Mouse (Mus musculus) midbrain, embryonic 10.5 days (tissue): Measurements from ENCODE around the gene Arid1b. TPM values are rescaled to one million over a fixed set of nuclear protein-coding genes. Genes with fewer than 3 reads are reported as not detected.
"Not testable (repeated sequence)": the region's sequence is repeated elsewhere in the genome, so short reads cannot be mapped to it uniquely, and the experiment has no call there.

ENCODE experiments used
- DNase-seq: peaks from one replicate; pipeline ENCODE4 v3.0.0-alpha.2; 2017; ENCODE audit warnings: low spot score
- H3K27ac ChIP-seq: fragments of 300-500 bp; sonication (generic); replicated peaks from 2 replicates; pipeline ENCODE4 v1.5.1; 2016; ENCODE audit warnings: mild to moderate bottlenecking
- H3K27me3 ChIP-seq: fragments of 300-500 bp; sonication (generic); 2 replicates; pipeline ENCODE4 v1.6.1; 2016; ENCODE audit warnings: low read depth, mild to moderate bottlenecking; ENCODE audit not compliant: poor library complexity, severe bottlenecking
- H3K36me3 ChIP-seq: fragments of 300-500 bp; sonication (generic); 2 replicates; pipeline ENCODE4 v1.6.1; 2016; ENCODE audit warnings: mild to moderate bottlenecking, moderate library complexity
- H3K4me1 ChIP-seq: fragments of 300-500 bp; sonication (generic); 2 replicates; pipeline ENCODE4 v1.6.1; 2016
- H3K4me3 ChIP-seq: fragments of 300-500 bp; sonication (generic); 2 replicates; pipeline ENCODE4 v1.5.1; 2016; ENCODE audit warnings: mild to moderate bottlenecking, moderate library complexity
- H3K9me3 ChIP-seq: fragments of 300-500 bp; sonication (generic); replicated peaks from 2 replicates; pipeline ENCODE4 v1.6.1; 2016; ENCODE audit warnings: mild to moderate bottlenecking
- WGBS: fragments of 180-500 bp; shearing (Covaris S2); methylation state at CpG from one replicate; pipeline ENCODE4 v1.1.7; 2016; 5-methylcytosine and 5-hydroxymethylcytosine counted together
- polyA plus RNA-seq: library from polyadenylated mRNA; unstranded; fragments of >200 nt; fragmentation: Nextera tagmentation; extraction: Ambion mirVana; gene quantifications from 2 replicates; pipeline ENCODE4 v1.2.1, GENCODE M21; 2016

Gene Arid1b
- polyA plus RNA-seq, 1 experiment from 2014 or later: 8.9 TPM

DNA sequence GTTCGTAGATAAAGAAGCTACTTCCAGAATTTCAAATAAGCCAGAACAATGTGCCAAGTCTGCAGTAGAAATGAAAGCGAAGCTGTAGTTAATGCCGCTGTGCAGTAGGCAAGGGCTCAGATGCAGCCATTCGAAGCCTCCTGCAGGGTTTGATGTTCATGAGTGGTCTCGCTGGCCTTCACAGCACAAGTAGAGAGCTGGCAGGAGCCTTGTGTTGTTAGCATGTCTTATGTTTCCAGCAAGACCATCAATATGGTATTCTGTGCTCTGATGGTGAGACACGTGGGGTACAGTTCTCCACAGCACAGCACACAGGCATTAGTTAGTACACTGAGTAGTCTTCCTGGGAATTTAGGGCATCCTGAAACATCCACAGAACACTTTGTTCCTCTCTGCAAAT is 111.6 kb downstream of the Arid1b start:
- Histone ChIP-seq H3K4me1 (peaks cover 63% of the 10 kb centered on the region), H3K4me3 (no peak overlapping the region), H3K36me3 (peaks cover 6% of the 10 kb centered on the region; the same call in 1 of the 2 replicates), H3K27me3 (no peaks in the 10 kb centered on the region), H3K9me3 (no peaks in the 10 kb centered on the region), H3K27ac (peak overlapping the region; percentile 42; the same call in 1 of the 2 replicates)
- DNase-seq: no peak
- WGBS: 68% methylated on average over 6 of the region's 6 CpGs

DNA sequence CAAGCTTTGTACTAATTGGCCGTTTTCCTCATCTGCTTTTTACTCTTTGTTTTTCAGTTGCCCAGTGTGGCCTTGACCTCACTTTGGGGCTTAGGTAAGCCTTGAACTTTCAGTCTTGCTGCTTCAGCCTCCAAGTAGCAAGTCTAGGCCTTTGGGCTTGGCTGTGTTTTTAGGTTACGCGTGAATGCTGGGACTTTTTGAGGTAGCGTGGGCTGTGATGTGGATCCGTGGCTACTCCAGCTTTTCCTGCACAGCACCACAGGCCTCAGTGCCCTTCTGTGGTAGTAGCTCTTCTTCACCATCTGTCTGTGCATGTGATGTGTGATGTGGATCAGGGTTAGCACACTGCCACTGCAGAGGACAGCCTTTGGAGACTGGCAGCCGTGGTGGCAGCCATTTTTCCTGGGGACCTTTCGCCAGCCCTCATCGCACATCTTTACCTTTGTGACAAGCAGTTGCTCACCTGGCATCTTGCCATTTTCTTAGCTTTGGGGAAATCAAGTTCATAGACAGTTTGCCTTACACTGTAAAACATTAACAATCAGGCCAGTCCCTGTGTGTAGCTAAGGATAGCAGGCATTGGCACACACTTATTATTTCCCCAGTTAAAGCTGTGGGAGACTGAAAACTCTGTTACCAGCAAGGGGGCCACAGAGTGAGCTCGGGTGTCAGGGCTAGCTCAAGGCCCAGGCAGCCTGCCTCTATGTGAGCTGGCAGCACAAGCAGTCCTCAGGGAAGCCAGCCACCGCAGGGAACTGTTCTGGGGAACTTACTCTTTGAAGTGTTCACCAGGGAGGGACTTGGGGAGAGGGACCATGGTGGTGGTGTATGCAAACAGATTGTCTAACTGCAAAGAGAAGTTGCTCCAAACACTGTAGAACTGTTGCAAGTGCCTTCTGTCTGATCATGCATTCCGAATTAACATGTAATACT is 112.4 kb downstream of the Arid1b start:
- H3K9me3 ChIP-seq: no peaks in the 10 kb centered on the region
- H3K27ac ChIP-seq: peak overlapping the region; percentile 42; the same call in 1 of the 2 replicates
- no peak overlapping the region for H3K4me3 ChIP-seq
- H3K27me3 ChIP-seq: no peaks in the 10 kb centered on the region
- no peak for DNase-seq
- peaks cover 8% of the 10 kb centered on the region for H3K36me3 ChIP-seq
- 80% methylated on average over 11 of the region's 11 CpGs for WGBS
- H3K4me1 ChIP-seq: peaks cover 55% of the 10 kb centered on the region

DNA sequence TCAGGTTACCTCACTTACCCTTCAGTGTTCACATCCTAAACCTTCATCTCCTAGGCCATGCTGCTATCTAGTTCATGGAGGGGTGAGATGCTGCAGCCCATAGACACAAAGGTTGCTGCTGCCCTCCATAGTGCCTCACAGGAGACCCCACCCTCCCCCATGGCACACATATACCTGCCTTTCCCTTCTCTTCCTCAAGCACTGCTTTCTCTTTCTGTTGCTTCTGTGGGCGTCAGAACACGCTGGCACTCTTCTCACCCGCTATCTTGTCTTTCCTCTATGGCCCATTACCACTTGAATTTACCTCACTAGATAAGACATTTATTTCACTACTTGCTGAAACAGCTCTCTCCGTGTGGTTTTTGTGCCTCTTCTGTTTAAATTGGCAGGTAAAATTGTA is 113.4 kb downstream of the Arid1b start:
- 93% methylated on average over 4 of the region's 4 CpGs for WGBS
- peaks cover 47% of the 10 kb centered on the region for H3K4me1 ChIP-seq
- H3K9me3 ChIP-seq: no peaks in the 10 kb centered on the region
- H3K4me3 ChIP-seq: no peak overlapping the region
- no peak for DNase-seq
- H3K27ac ChIP-seq: no peak overlapping the region
- peaks cover 12% of the 10 kb centered on the region for H3K36me3 ChIP-seq
- no peaks in the 10 kb centered on the region for H3K27me3 ChIP-seq

DNA sequence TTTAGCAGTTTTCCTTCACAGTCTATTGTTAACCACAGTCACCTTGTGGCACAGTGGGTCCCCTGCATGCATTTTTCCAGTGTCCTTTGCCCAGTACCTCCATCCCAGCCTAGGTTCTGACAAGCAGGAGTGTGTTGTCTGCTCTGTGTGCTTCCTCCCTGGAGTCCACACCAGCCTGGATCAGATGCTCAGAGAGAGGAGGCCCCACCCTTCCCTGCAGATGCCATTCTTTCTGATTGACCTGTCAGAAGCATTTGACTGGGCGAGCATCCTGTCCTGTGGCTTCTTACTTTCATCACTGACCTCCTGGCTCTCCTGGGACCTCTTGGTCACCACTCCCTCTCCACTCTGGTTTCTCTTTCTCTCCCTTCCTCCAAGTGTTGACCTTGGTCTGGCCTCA is 113.9 kb downstream of the Arid1b start:
- Histone ChIP-seq H3K4me3 (no peak overlapping the region), H3K4me1 (peaks cover 47% of the 10 kb centered on the region), H3K36me3 (peaks cover 12% of the 10 kb centered on the region), H3K9me3 (no peaks in the 10 kb centered on the region), H3K27me3 (no peaks in the 10 kb centered on the region), H3K27ac (no peak overlapping the region)
- WGBS: 53% methylated on average over 1 of the region's 1 CpGs
- DNase-seq: no peak

DNA sequence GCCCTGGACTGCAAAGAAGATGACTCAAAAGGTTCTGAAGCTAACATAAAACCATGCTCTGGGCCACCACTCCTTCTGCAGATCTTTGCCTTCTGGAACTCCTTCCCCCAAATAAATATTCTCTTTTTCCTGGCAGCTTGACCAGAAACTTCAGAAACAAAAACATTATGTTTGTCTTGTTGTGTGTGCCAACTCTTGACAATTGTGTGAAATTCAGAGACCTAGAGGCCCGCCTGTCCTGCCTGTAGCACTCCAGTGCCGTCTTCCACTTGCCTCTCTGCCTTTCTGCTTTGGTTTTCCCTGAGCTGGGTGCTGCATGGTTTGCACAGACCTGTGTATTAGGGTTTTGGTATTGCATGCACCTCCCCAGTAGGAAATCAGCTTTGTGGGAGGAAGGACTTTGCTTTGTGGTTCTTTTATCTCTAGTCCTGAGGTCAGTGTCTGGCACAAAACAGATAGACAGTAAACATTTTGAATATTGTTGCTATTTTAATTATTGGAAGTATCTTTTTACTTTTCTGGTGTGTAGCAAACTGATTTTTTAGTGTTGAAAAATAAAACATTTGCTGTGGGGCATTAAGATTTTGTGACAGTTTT is 114.5 kb downstream of the Arid1b start:
- Histone ChIP-seq H3K36me3 (peaks cover 12% of the 10 kb centered on the region), H3K4me1 (peaks cover 47% of the 10 kb centered on the region), H3K9me3 (no peaks in the 10 kb centered on the region), H3K27me3 (no peaks in the 10 kb centered on the region), H3K4me3 (no peak overlapping the region), H3K27ac (no peak overlapping the region)
- WGBS: 84% methylated on average over 2 of the region's 2 CpGs
- no peak for DNase-seq

DNA sequence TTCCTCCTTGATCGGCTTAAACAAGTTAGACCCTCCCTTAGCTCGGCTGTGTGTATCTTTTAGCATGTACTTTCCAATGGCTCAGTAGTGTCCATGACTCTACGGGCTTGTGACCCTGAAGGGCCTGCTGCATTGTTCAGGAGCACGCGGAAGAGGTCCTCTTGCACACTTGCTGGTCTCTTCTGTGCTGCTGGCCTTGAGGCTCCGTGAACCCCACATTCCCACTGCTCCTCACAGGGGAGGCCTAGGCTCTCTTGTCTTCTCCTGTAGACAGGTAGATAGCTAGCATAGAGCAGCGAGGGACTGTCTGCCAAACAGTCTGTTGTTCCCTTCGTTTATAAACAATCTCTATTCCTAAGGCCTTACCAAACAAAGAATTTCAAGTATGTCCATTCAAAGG is 115.2 kb downstream of the Arid1b start:
- Histone ChIP-seq H3K27ac (no peak overlapping the region), H3K4me1 (peaks cover 46% of the 10 kb centered on the region), H3K4me3 (no peak overlapping the region), H3K27me3 (no peaks in the 10 kb centered on the region), H3K36me3 (peaks cover 12% of the 10 kb centered on the region), H3K9me3 (no peaks in the 10 kb centered on the region)
- 92% methylated on average over 8 of the region's 8 CpGs for WGBS
- DNase-seq: no peak

DNA sequence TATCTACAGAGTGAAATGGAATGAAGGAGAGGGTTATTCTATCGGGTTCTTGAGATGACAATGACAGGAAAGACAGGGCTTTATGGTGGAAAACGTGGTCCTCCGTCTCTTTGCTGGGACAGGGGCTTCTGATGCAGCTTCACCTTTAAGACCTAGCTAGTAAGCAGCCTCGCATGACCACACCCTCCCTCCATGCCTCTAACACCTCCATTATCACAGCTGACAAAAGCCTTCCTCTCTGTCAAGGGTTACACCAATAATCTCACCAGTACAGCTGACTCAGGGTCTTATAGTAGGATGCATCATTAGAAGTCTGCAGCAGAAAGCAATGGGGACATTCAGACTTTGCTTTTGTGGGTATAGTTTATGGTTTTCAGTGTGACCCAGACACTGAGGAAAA is 116.0 kb downstream of the Arid1b start:
- WGBS: 83% methylated on average over 4 of the region's 4 CpGs
- H3K9me3 ChIP-seq: no peaks in the 10 kb centered on the region
- peaks cover 38% of the 10 kb centered on the region for H3K4me1 ChIP-seq
- no peak for DNase-seq
- H3K27ac ChIP-seq: no peak overlapping the region
- no peak overlapping the region for H3K4me3 ChIP-seq
- H3K36me3 ChIP-seq: peaks cover 12% of the 10 kb centered on the region
- H3K27me3 ChIP-seq: no peaks in the 10 kb centered on the region

DNA sequence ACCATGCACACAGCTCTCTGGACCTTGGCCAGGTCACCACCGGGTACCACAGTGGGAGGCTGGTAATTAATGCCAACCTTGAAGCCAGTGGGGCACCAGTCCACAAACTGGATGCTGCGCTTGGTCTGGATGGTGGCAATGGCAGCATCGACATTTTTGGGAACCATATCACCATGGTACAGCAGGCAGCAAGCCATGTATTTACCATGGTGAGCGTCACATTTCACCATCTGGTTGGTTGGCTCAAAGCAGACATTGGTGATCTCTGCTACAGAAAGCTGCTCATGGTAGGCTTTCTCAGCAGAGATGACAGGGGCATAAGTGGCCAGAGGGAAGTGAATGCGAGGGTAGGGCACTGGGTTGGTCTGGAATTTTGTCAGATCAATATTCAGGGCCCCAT is 116.8 kb downstream of the Arid1b start:
- DNase-seq, H3K9me3 ChIP-seq, H3K27me3 ChIP-seq, H3K4me3 ChIP-seq, H3K27ac ChIP-seq: not testable (repeated sequence)
- Histone ChIP-seq H3K36me3 (peaks cover 12% of the 10 kb centered on the region), H3K4me1 (peaks cover 32% of the 10 kb centered on the region)
- 95% methylated on average over 5 of the region's 5 CpGs for WGBS

DNA sequence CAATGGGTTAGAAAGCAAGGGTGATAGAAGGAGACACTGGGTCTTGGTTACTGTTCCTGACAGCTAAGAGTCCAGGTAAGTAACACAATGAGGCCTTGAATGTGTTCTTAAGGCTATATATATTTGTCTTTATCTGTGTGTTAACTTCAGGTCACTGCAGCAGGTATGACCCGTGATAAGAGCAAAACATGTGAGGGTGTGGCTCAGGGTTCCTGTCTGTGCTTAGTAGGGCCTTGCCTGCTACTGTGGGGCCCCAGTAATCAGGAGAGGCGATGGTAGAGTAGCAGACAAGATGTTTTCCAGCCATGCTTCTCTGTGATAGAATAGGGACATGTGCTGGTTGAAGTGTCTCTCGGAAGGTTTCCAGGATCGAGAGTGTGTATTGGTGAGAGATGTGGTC is 118.0 kb downstream of the Arid1b start:
- H3K4me3 ChIP-seq: no peak overlapping the region
- DNase-seq: no peak
- H3K27ac ChIP-seq: no peak overlapping the region
- 91% methylated on average over 4 of the region's 4 CpGs for WGBS
- peaks cover 25% of the 10 kb centered on the region for H3K4me1 ChIP-seq
- H3K36me3 ChIP-seq: peaks cover 12% of the 10 kb centered on the region
- H3K27me3 ChIP-seq: no peaks in the 10 kb centered on the region
- H3K9me3 ChIP-seq: no peaks in the 10 kb centered on the region

DNA sequence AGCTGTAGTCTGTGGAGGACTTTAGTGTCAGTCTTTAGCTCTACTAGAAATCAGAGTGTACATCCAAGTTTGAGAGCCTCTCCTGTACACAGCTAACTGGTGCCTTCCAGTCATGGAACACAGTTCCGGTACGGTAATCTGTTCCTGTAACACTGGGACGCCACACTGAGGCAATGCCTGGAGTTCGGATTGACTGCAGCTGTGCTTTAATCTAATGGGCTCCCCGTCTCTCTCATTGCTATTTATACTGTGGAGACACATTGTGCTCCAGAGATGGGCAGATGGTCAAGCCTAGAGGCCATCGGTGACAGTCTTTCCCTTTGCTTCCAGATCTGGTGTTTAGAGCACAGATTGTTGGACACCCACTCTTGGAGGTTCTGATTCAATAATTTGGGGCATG is 121.8 kb downstream of the Arid1b start:
- Histone ChIP-seq H3K9me3 (no peaks in the 10 kb centered on the region), H3K27me3 (no peaks in the 10 kb centered on the region), H3K4me3 (no peak overlapping the region), H3K4me1 (peaks cover 6% of the 10 kb centered on the region; the same call in 1 of the 2 replicates), H3K36me3 (peaks cover 5% of the 10 kb centered on the region; the same call in 1 of the 2 replicates), H3K27ac (no peak overlapping the region)
- DNase-seq: no peak
- WGBS: 87% methylated on average over 6 of the region's 6 CpGs

DNA sequence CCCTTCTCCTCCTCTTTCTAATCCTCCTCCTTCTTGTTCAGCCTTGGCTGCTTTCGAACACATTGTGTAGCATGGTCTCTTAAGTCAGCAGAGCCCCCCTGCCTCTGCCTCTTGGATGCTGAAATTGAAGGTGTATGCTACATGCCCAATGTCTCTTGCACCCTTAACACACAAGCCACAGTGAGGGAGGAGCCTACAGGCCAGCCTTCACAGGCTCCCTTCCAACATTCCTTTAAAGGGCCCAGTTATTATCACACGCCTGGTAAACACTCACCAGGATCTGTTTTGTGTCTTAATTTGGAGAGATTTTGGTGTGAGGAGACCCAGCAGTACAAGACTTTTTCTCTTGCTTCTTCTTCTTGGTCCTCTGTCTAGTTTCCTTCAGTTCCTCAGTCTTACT is 122.9 kb downstream of the Arid1b start:
- Histone ChIP-seq H3K36me3 (no peaks in the 10 kb centered on the region), H3K9me3 (no peaks in the 10 kb centered on the region), H3K4me1 (peaks cover 17% of the 10 kb centered on the region), H3K4me3 (no peak overlapping the region), H3K27me3 (no peaks in the 10 kb centered on the region), H3K27ac (no peak overlapping the region)
- 62% methylated on average over 2 of the region's 2 CpGs for WGBS
- no peak for DNase-seq

DNA sequence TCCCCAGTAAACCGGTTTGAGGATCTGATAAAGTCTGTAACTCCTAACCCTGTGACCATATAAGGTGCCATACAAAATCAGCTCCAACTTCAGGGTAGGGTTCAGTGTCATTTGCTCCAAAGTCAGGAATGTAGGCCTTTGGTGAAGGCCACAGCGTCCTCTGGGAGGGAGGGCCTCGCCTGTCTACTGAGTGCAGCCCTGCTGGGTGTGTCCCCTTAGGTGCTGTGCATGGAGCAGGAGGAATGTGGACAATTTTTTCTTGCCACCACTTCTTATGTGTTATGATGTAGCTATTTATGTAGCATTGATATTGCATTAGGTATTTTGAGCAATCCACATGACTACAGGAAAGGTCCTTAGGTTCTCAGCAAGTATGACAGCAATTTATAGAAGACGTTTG is 124.0 kb downstream of the Arid1b start:
- WGBS: 87% methylated on average over 4 of the region's 4 CpGs
- no peak overlapping the region for H3K4me3 ChIP-seq

DNA sequence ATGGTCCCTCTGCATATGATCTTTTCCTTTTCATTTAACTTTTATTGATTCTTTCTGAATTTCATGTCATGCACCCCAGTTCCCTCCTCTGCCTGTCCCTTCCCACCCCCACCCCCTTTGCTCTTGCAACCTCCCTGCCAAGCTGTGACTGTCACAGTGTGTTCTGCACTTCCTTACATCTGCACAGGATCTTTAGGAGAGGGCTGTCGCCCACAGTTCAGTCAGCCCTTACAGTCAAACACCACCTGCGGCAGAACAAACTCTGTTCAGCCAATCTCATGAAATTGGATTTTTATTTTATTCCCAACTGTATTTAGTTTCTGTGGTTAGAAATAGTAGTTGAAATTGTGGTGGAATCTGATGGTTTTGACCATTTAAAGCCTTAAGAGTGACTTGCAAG is 130.5 kb downstream of the Arid1b start:
- no peak for DNase-seq
- Histone ChIP-seq H3K27ac (no peak overlapping the region), H3K4me1 (peaks cover 40% of the 10 kb centered on the region), H3K36me3 (peaks cover 9% of the 10 kb centered on the region), H3K9me3 (no peaks in the 10 kb centered on the region), H3K4me3 (no peak overlapping the region), H3K27me3 (no peaks in the 10 kb centered on the region)
- WGBS: 78% methylated on average over 2 of the region's 2 CpGs

More for the DNA sequence above, 124.0 kb downstream of the Arid1b start:
- Histone ChIP-seq H3K9me3 (no peaks in the 10 kb centered on the region), H3K27me3 (no peaks in the 10 kb centered on the region), H3K27ac (no peak overlapping the region), H3K36me3 (no peaks in the 10 kb centered on the region), H3K4me1 (peaks cover 22% of the 10 kb centered on the region)
- DNase-seq: no peak
